Mouse (Mus musculus) embryonic fibroblast, embryonic 13.5 days (primary cell): ENCODE data around the gene Clp1. TPM values are rescaled to one million over a fixed set of nuclear protein-coding genes. Genes with fewer than 3 reads are reported as not detected.
A peak's percentile ranks its signal among the peaks of the same experiment; 100 is the strongest.
"Not testable (repeated sequence)": the region's sequence is repeated elsewhere in the genome, so short reads cannot be mapped to it uniquely, and the experiment has no call there.

Source experiments
- H3K27ac ChIP-seq: 2 replicates; pipeline ENCODE4 v1.5.1; 2012; ENCODE audit warnings: low read length, control low read depth, inconsistent platforms; ENCODE audit not compliant: insufficient read depth
- H3K4me1 ChIP-seq: 2 replicates; pipeline ENCODE4 v1.6.1; 2011; ENCODE audit warnings: low read length; ENCODE audit not compliant: control insufficient read depth, insufficient read depth
- H3K4me3 ChIP-seq: 2 replicates; pipeline ENCODE4 v1.5.1; 2011; ENCODE audit warnings: mild to moderate bottlenecking, control low read depth, low read length; ENCODE audit not compliant: insufficient read depth
- CTCF ChIP-seq: IDR thresholded peaks from 2 replicates; pipeline ENCODE4 v1.5.1; 2011; ENCODE audit warnings: mild to moderate bottlenecking, control low read depth, low read length, moderate library complexity, borderline replicate concordance; ENCODE audit not compliant: insufficient read depth
- POLR2A ChIP-seq: IDR thresholded peaks from 2 replicates; pipeline ENCODE4 v1.6.1; 2011; ENCODE audit warnings: low read depth, mild to moderate bottlenecking, control low read depth, low read length, moderate library complexity
- polyA plus RNA-seq: library from polyadenylated mRNA; stranded (reverse); fragments of >200 nt; gene quantifications from 2 replicates; pipeline ENCODE4 v1.2.4, GENCODE M21; 2011; ENCODE audit warnings: low read depth; ENCODE audit not compliant: missing spikeins, insufficient read length

Clp1 gene
- polyA plus RNA-seq, 1 experiment = 10.4 TPM

DNA sequence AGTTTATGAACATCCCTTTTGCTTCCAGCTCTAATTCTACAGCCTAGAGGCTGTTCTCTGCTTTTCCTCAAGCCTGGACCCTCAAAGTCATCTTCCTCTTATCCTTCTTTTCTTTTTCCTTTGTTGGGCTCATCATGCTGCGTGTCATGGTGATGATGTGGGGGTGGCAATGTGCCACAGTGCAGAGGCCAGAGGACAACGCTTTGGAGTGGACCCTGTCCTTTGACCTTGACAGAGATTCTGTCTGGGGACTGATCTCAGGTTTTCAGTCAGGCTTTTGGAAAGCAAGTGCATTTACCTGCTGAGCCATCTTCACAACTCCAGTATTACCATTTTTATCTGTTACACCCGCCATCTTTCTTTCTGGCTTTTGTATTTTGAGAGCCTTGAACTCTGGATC lies 4.1 kb upstream of the Clp1 start:
- Histone ChIP-seq H3K4me1 (no peaks in the 10 kb centered on the region; the same call in 1 of the 2 replicates), H3K27ac (no peak overlapping the region), H3K4me3 (no peak overlapping the region)
- TF ChIP-seq POLR2A (no peak), CTCF (no peak)

DNA sequence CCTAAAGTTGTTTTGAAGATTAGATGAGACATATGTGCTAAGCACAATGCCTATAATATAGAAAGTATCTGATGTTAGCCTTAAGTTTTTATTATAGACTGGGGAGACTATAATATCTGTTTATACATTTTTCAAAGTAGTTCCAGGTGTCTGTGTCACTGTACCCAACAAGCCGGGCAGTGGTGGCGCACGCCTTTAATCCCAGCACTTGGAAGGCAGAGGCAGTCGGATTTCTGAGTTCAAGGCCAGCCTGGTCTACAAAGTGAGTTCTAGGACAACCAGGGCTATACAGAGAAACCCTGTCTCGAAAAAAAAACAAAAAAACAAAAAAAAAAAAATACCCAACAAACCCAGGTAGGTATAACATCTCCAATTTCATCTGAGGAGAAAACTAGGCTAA lies 1.0 kb upstream of the Clp1 start:
- not testable (repeated sequence) for H3K4me3 ChIP-seq, H3K27ac ChIP-seq, H3K4me1 ChIP-seq

DNA sequence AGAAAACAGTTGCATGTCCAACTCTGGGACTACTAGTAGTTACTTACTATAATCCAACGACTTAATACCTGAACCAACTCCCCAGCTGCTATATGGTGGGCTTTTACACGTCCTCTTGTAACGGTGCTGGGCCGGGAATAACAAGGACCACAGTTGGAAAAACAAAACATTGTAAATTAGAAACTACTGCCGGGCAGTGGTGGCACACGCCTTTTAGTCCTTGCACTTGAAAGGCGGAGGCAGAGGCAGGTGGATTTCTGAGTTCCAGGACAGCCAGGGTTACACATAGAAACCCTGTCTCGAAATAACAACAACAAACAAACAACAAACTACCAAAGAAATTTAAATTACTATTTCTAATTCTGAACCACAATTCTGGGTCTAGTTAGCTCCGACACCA lies 434 bp downstream of the Clp1 start:
- peak overlapping the region; percentile 60 for H3K4me3 ChIP-seq
- TF ChIP-seq CTCF = no peak
- no peak for TF ChIP-seq POLR2A
- peaks cover 4% of the 10 kb centered on the region; the same call in 1 of the 2 replicates for H3K4me1 ChIP-seq
- no peak overlapping the region for H3K27ac ChIP-seq

DNA sequence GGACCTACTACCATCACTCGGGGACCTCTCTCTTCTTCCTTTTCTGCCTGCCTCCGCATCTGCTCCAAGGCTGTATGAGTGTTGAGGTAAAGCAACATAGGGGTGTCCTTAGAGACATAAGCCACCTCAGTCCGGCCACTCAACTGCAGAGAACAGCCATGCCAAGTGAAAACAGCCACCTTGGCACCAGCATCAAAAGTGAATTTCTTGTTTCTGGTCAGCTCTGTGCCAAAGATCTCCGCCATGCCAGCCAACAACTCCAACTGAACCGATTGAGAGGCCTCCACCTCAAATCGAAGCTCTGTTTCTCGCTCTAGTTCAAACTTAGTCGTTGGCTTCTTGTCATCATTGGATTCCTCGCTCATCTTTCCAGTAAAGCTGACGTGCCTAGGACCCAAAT lies 1.4 kb downstream of the Clp1 start:
- no peak overlapping the region for H3K27ac ChIP-seq
- peak overlapping the region; percentile 60 for H3K4me3 ChIP-seq
- TF ChIP-seq POLR2A = no peak
- TF ChIP-seq CTCF = no peak
- peaks cover 4% of the 10 kb centered on the region; the same call in 1 of the 2 replicates for H3K4me1 ChIP-seq

DNA sequence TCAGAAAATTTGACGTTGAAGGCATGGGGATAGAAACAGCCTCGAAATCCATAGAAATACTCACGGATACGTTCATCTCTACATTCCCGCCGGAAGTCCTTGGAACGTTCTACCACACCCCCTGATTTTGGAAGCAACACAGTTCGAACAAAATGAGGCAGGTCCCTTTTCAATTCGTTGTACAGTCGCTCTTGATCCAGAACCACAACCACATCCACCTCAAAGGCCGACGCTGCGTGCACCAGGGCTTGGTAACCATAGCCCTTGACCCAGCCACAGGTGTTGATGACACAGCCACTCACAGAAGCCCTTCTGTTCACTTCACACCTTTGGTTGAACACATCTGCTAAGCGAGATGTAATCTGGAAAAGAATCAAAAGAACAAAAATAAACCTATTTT lies 3.3 kb downstream of the Clp1 start:
- Histone ChIP-seq H3K27ac (no peak overlapping the region), H3K4me1 (peaks cover 4% of the 10 kb centered on the region; the same call in 1 of the 2 replicates), H3K4me3 (no peak overlapping the region)
- no peak for TF ChIP-seq POLR2A

DNA sequence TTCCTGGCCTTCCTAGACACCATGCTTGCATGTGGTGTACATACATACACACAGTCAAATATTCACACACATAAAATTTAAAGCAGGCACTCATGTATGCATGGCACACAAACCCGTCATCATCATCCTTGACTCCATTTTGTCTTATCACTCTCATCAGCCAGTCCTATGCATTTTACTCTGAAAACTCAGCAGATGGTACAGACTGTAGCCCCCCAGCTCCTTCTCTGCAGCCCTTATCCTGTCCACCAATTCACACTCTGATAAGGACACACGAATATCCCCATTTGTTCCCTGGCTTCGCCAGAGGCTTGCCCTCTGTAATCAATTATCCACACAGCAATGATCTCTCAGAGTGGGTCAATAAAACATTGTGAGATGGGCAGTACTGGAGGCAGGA lies 6.0 kb downstream of the Clp1 start:
- no peak overlapping the region for H3K4me3 ChIP-seq
- no peak overlapping the region for H3K27ac ChIP-seq
- peaks cover 4% of the 10 kb centered on the region for H3K4me1 ChIP-seq
- no peak for TF ChIP-seq CTCF

DNA sequence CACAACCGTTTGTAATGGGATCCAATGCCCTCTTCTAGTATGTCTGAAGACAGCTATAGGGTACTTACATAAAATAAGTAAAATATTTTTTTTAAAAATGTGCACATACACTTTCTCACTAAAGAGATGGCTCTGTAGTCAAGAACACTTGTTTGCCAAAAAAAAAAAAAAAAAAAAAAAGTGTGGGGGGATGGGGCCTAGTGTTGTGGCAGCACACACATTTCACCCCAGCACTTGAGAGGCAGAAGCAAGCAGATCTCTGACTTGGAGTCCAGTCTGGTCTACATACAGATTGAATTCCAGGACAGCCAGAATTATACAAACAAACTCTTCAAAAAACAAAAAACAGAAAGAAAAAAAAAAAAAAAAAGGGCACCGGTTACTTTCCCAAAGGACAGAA lies 6.4 kb downstream of the Clp1 start:
- no peak overlapping the region for H3K4me3 ChIP-seq
- H3K4me1 ChIP-seq = peaks cover 4% of the 10 kb centered on the region
- H3K27ac ChIP-seq = no peak overlapping the region
- no peak for TF ChIP-seq POLR2A
- TF ChIP-seq CTCF = no peak

DNA sequence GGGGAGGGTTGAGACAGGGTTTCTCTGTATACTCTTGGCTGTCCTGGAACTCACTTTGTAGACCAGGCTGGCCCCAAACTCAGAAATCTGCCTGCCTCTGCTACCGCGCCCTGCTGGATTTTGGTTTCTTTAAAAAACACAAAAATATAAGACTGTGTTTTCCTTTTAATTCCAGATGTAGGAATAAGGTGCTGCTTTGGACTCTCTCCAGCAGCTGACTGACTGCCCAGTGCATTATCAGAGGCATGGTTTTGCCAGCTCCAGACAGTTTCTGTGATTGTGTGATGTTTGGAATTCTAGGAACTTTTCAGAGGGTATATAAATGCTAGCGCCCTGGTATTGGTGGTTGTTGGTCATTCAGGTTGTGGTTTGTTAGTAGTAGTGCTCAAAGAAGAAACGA lies 9.8 kb downstream of the Clp1 start:
- Histone ChIP-seq H3K4me1 (no peaks in the 10 kb centered on the region; the same call in 1 of the 2 replicates), H3K4me3 (no peak overlapping the region), H3K27ac (peak overlapping the region; percentile 42; the same call in 1 of the 2 replicates)
- TF ChIP-seq CTCF (no peak), POLR2A (no peak)

DNA sequence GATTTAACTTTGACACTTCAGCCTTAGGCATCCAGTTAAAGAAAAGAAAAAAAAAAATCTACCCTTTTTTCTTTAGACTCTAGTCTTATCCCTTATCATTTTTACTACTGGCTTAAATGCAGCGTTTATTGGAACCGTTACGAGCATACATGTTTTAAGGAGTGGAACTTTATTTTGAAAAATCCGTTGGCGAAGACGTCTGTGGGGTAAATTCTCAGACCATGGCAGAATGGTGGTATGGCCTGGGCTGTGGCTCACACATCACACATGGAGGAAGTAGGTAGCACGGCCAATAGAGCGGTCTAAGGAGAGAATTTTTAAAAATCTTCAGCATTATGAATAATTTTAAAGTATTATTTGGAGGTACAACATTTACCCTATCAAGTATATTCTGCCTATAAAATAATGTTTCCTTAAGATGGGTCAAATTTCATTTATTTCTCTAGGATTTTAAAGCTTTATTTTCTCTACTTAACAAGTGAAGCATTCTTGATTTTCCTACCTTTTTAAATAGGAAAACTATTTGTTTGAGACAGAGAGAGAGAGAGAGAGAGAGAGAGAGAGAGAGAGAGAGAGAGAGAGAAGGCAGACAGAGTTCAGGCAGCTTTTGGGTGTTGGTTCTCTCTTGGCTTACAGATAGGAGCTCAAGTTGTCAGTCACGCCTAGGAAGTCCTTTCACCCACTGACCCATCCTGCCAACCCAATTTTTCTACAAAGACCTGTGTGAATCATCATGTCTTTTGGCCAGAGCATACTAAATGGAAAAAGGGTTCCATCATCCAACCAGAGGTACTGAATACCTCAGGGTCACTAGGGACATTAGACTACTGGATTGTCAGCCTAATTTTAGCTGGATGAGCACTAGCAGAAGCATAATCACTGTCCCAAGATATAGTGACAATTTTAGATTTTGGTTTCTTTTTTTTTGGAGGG lies 10.5 kb downstream of the Clp1 start:
- Histone ChIP-seq H3K27ac (peak overlapping the region; percentile 92), H3K4me1 (no peaks in the 10 kb centered on the region; the same call in 1 of the 2 replicates), H3K4me3 (peak overlapping the region; percentile 79)
- TF ChIP-seq POLR2A = no peak; the same call in 1 of the 2 replicates
- no peak for TF ChIP-seq CTCF

DNA sequence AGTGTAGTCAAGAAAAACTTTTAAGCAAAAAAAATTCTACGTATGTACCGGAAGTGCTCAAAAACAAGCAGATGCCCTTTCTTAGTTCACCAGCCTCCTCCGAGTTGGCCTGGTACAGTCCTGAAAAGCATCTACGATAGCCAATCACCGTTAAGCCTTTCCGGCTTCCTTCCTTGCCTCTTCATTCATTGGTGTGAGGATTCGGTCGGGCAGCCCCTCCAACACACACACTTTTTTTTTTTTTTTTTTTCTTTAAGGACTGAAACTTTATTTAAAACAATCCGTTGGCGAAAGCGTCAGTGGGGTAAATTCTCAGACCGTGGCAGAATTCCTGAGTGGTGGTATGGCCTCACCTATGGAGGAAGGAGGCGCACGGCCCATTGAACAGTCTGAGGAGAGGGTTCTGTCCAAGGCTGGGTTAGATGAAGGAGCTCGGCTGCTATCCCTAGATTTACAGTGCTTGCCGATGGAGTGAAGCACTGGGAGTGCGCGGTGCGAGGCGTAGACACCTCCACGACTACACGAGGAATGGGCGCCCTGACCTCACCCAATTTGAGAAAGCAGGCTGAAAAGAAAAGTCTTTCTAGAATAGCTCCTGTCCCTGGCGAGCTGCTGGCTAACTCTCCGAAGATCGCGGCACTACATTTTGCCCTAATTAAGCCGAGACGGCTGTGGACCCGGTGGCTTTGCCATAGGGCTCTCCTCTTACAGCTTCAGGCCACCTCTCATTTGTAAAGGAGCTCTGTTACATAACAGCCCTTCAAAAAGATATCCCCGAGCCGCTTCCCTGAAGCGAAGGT lies 11.4 kb downstream of the Clp1 start:
- Histone ChIP-seq H3K4me3 (peak overlapping the region; percentile 79), H3K4me1 (no peaks in the 10 kb centered on the region; the same call in 1 of the 2 replicates), H3K27ac (peak overlapping the region; percentile 93)
- TF ChIP-seq POLR2A (peak; percentile 55; the same call in 1 of the 2 replicates), CTCF (no peak)
